Mouse (Mus musculus) ES-E14 (cell line): Measurements from ENCODE around the gene Gcdh.

ENCODE experiments used
- HCFC1 ChIP-seq: IDR thresholded peaks from 2 replicates; pipeline ENCODE4 v1.6.1; 2012; ENCODE audit warnings: low read length, inconsistent platforms, borderline replicate concordance; ENCODE audit not compliant: insufficient read depth
- MAFK ChIP-seq: IDR thresholded peaks from 2 replicates; pipeline ENCODE4 v1.6.1; 2014; ENCODE audit warnings: mild to moderate bottlenecking, low read depth, low read length, inconsistent platforms; ENCODE audit not compliant: insufficient read depth
- ZC3H11A ChIP-seq: IDR thresholded peaks from 2 replicates; pipeline ENCODE4 v1.6.1; 2012; ENCODE audit warnings: low read depth, mild to moderate bottlenecking, inconsistent platforms, low read length, borderline replicate concordance

DNA sequence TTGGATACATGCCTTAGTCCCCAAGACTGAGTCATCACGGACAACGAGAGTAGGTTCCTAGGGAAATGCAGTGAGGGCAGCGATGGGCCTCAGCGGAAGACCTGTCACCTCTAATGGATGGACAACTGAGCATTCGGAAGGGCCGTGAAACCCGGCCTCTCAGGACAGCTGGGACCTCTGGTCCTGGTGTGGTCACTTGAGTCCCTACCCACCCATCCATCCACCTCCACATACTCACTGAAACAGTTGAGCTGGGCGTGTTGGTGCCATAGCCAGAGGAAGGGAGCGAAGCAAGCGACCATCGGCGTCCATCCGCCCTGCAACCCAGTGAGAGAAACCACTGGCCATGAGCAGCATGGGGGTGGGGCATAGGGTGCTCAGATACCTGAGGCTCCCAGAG is 36.9 kb upstream of the Gcdh start:
- no peak for TF ChIP-seq ZC3H11A
- no peak for TF ChIP-seq MAFK
- TF ChIP-seq HCFC1 = no peak
